Mouse (Mus musculus) thymus, adult 2 months (tissue): ENCODE data around the gene Cc2d1b. TPM values are rescaled to one million over a fixed set of nuclear protein-coding genes. Genes with fewer than 3 reads are reported as not detected.

Experiments
- DNase-seq: peaks from one replicate; pipeline ENCODE4 v3.0.0; 2021
- H3K27ac ChIP-seq: fragments of 200-500 bp; 2 replicates; pipeline ENCODE4 v1.5.1; 2012; ENCODE audit warnings: low read length, control low read depth; ENCODE audit not compliant: control insufficient read depth, insufficient read depth
- H3K27me3 ChIP-seq: fragments of 200-500 bp; 2 replicates; pipeline ENCODE4 v1.6.1; 2012; ENCODE audit warnings: mild to moderate bottlenecking, low read length, moderate library complexity, mixed read lengths; ENCODE audit not compliant: control insufficient read depth, insufficient read depth
- H3K36me3 ChIP-seq: fragments of 200-500 bp; 2 replicates; pipeline ENCODE4 v1.6.1; 2012; ENCODE audit warnings: mild to moderate bottlenecking, low read length, moderate library complexity; ENCODE audit not compliant: control insufficient read depth, insufficient read depth
- H3K4me1 ChIP-seq: fragments of 200-500 bp; replicated peaks from 2 replicates; pipeline ENCODE4 v1.6.1; 2012; ENCODE audit warnings: low read length; ENCODE audit not compliant: control insufficient read depth, insufficient read depth
- H3K4me3 ChIP-seq: fragments of 200-500 bp; 2 replicates; pipeline ENCODE4 v1.5.1; 2012; ENCODE audit warnings: mild to moderate bottlenecking, low read length, control low read depth, moderate library complexity; ENCODE audit not compliant: control insufficient read depth, insufficient read depth
- CTCF ChIP-seq: fragments of 200-500 bp; IDR thresholded peaks from 2 replicates; pipeline ENCODE4 v1.5.1; 2012; ENCODE audit warnings: mild to moderate bottlenecking, control low read depth, low read length, moderate library complexity, borderline replicate concordance; ENCODE audit not compliant: control insufficient read depth, poor library complexity, insufficient read depth; ENCODE audit errors: extremely low read depth
- POLR2A ChIP-seq: fragments of 200-500 bp; IDR thresholded peaks from 2 replicates; pipeline ENCODE4 v1.6.1; 2012; ENCODE audit warnings: mild to moderate bottlenecking, low read length, control low read depth, moderate library complexity; ENCODE audit not compliant: control insufficient read depth, poor library complexity, insufficient read depth; ENCODE audit errors: extremely low read depth
- WGBS: fragments of 180-500 bp; shearing (Covaris S2); methylation state at CpG from one replicate; pipeline ENCODE4 v1.1.7; 2018; 5-methylcytosine and 5-hydroxymethylcytosine counted together
- polyA plus RNA-seq: library from polyadenylated mRNA; depleted of rRNA; stranded (reverse); fragments of >200 nt; gene quantifications from 2 replicates; pipeline ENCODE4 v1.2.3, GENCODE M21; 2012; rRNA removed

The Cc2d1b gene
- polyA plus RNA-seq, 1 experiment: 73.1 TPM

DNA sequence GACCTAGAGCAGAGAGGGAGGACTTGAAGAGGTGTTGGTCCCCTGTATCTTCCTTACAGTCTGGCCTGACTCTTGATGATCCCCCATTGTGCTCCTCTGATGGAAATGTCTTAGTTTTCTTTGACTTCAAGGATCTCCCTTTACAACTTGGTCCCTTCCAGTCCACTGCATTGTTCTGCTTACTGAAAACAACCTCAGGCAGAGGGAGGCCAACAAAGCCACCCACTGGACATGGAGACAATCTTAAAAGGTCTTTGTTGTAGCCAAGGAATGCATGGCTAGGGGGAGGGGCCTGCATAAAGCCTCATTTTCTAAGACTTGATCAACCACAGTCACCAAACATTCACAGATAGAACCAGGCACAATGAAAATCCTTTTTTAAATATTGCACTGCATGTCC is 15.4 kb downstream of the Cc2d1b start:
- no peak for TF ChIP-seq CTCF
- TF ChIP-seq POLR2A: no peak
- Histone ChIP-seq H3K27me3 (no peaks in the 10 kb centered on the region), H3K4me3 (no peak overlapping the region), H3K36me3 (peaks cover 34% of the 10 kb centered on the region), H3K27ac (no peak overlapping the region), H3K4me1 (no peaks in the 10 kb centered on the region)
- no peak for DNase-seq

DNA sequence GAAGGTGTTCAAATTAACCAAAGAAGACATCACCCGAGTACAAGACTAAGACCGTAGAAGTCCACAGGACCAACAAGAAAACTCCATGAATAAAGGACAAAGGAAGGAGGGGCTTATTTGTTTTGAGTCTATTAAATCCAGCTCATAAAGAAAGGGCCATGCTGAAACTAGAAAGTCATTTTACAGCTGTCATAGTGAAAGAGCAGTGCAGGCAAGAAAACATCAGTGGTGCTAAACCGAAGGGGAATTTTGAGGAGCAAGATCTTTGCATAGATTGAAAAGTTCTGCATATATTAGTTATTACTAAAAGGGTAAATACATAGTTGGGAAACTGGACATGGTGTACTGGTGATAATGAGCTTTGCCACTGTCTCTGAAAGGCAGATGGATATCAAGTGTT is 18.0 kb downstream of the Cc2d1b start:
- Histone ChIP-seq H3K4me1 (no peaks in the 10 kb centered on the region), H3K36me3 (peaks cover 12% of the 10 kb centered on the region), H3K4me3 (no peak overlapping the region), H3K27me3 (no peaks in the 10 kb centered on the region), H3K27ac (no peak overlapping the region)
- WGBS: 97% methylated on average over 3 of the region's 3 CpGs
- no peak for DNase-seq
- TF ChIP-seq CTCF: no peak
- no peak for TF ChIP-seq POLR2A

DNA sequence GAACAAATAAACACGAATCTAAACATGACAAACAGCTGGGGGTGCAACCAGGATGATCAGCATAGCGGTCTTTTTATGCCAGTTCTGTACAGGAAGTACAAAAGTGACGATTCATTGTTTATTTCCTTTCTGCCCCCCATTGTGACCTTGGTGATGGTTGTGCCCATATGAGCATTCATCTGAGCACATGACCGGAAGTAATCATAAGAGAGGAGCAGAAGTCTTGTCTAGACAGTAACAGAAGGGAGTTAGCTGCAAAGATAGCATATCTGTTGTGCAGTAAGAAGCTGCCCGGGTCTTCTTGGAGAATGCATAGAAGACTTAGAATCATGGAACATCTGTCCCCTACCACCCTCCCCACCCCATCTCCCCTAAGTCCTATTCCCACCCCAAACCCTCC is 19.0 kb downstream of the Cc2d1b start:
- H3K27me3 ChIP-seq: no peaks in the 10 kb centered on the region

DNA sequence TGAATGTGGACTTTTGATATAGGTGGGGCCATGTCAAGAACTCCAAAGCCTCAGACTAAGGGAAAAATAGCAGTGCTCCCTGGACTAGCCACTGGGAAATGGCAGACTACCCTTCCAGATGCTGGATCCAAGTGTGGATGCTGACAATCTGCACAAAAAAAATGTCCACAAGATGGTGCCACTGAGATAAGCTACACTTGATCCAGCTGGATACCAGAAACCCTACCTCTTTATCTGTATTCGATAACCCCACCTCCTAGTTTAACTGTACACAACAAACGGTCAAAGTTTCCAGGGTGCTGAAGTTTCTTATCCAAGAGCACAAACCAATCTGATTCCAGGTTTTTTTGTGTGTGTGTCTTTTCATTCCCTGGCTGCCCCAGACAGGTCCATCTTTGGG is 44.7 kb downstream of the Cc2d1b start:
- WGBS: 55% methylated on average over 2 of the region's 2 CpGs
- Histone ChIP-seq H3K4me3 (no peak overlapping the region), H3K36me3 (no peaks in the 10 kb centered on the region), H3K27me3 (no peaks in the 10 kb centered on the region), H3K27ac (no peak overlapping the region), H3K4me1 (no peaks in the 10 kb centered on the region)
- TF ChIP-seq CTCF (no peak), POLR2A (no peak)
- no peak for DNase-seq

More for the DNA sequence above, 19.0 kb downstream of the Cc2d1b start:
- TF ChIP-seq CTCF: no peak
- no peak for TF ChIP-seq POLR2A
- H3K36me3 ChIP-seq: peaks cover 1% of the 10 kb centered on the region
- DNase-seq: peak; percentile 7
- H3K4me3 ChIP-seq: no peak overlapping the region
- 43% methylated on average over 5 of the region's 5 CpGs for WGBS
- no peaks in the 10 kb centered on the region for H3K4me1 ChIP-seq
- H3K27ac ChIP-seq: no peak overlapping the region

Other genes starting within 250 kb of the Cc2d1b start
- gene Shisal2a, start 236.6 kb upstream of the Cc2d1b start, polyA plus RNA-seq: not detected in 2 replicates
- 3.7 and 4.7 TPM in 2 replicates for gene Gpx7, start 213.0 kb upstream of the Cc2d1b start, polyA plus RNA-seq
- gene Tut4, start 160.5 kb upstream of the Cc2d1b start, polyA plus RNA-seq: 93.5 and 105 TPM in 2 replicates
- 7.2 and 8.0 TPM in 2 replicates for gene Prpf38a, start 40.6 kb upstream of the Cc2d1b start, polyA plus RNA-seq
- 3.8 and 5.1 TPM in 2 replicates for gene Orc1, start 40.5 kb upstream of the Cc2d1b start, polyA plus RNA-seq
- gene 3110021N24Rik, start 99.7 kb downstream of the Cc2d1b start, polyA plus RNA-seq: 0.09 TPM in 1 of 2 replicates, not detected in the other
- 0.73 and 0.84 TPM in 2 replicates for gene Zfyve9, start 160.9 kb downstream of the Cc2d1b start, polyA plus RNA-seq
- 19.3 and 24.3 TPM in 2 replicates for gene Btf3l4, start 213.7 kb downstream of the Cc2d1b start, polyA plus RNA-seq
- 14.7 and 15.5 TPM in 2 replicates for gene Txndc12, start 214.7 kb downstream of the Cc2d1b start, polyA plus RNA-seq
- gene Kti12, start 227.8 kb downstream of the Cc2d1b start, polyA plus RNA-seq: 72.6 and 76.0 TPM in 2 replicates
- not detected in 2 replicates for gene A730015C16Rik, start 228.7 kb downstream of the Cc2d1b start, polyA plus RNA-seq